Mouse (Mus musculus): ENCODE results near the gene Abca12.

- no peak for TF ChIP-seq EP300 (IDR thresholded peaks at IDR 0.05; ENCODE audit: low read depth)
- TF ChIP-seq CTCF (IDR thresholded peaks at IDR 0.05; ENCODE audit: low read depth) = no peak
These were observed 219.4 kb downstream of the Abca12 start for GRCm38 (mm10) chr1:71195333-71195732.
